Mouse (Mus musculus) embryonic facial prominence, embryonic 12.5 days (tissue): ENCODE data around the gene Capza1. TPM values are rescaled to one million over a fixed set of nuclear protein-coding genes. Genes with fewer than 3 reads are reported as not detected.
"Not testable (repeated sequence)": the region's sequence is repeated elsewhere in the genome, so short reads cannot be mapped to it uniquely, and the experiment has no call there.

Experiments used
- ATAC-seq: fragments of 200-750 bp; cut with Nextera tagmentation; 2 replicates; pipeline ENCODE4 v1.8.0; 2017; ENCODE audit not compliant: insufficient number of reproducible peaks, insufficient read depth, low FRiP score, low TSS enrichment
- H3K27ac ChIP-seq: fragments of 300-500 bp; sonication (generic); 2 replicates; pipeline ENCODE4 v1.5.1; 2016; ENCODE audit warnings: mild to moderate bottlenecking
- H3K27me3 ChIP-seq: fragments of 300-500 bp; sonication (generic); 2 replicates; pipeline ENCODE4 v1.6.1; 2016; ENCODE audit warnings: mild to moderate bottlenecking, moderate library complexity
- H3K36me3 ChIP-seq: fragments of 300-500 bp; sonication (generic); 2 replicates; pipeline ENCODE4 v1.6.1; 2016; ENCODE audit warnings: mild to moderate bottlenecking
- H3K4me1 ChIP-seq: fragments of 300-500 bp; sonication (generic); 2 replicates; pipeline ENCODE4 v1.6.1; 2016
- H3K4me2 ChIP-seq: fragments of 300-500 bp; sonication (generic); replicated peaks from 2 replicates; pipeline ENCODE4 v1.6.1; 2016; ENCODE audit warnings: mild to moderate bottlenecking, moderate library complexity
- H3K4me3 ChIP-seq: fragments of 300-500 bp; sonication (generic); 2 replicates; pipeline ENCODE4 v1.5.1; 2016; ENCODE audit warnings: mild to moderate bottlenecking
- H3K9ac ChIP-seq: fragments of 300-500 bp; sonication (generic); 2 replicates; pipeline ENCODE4 v1.6.1; 2016; ENCODE audit warnings: mild to moderate bottlenecking, moderate library complexity
- H3K9me3 ChIP-seq: fragments of 300-500 bp; sonication (generic); 2 replicates; pipeline ENCODE4 v1.6.1; 2016; ENCODE audit warnings: mild to moderate bottlenecking, moderate library complexity
- WGBS: fragments of 180-500 bp; shearing (Covaris S2); methylation state at CpG from one replicate; pipeline ENCODE4 v1.1.7; 2016; 5-methylcytosine and 5-hydroxymethylcytosine counted together
- polyA plus RNA-seq: library from polyadenylated mRNA; unstranded; fragments of >200 nt; fragmentation: Nextera tagmentation; extraction: Ambion mirVana; gene quantifications from 2 replicates; pipeline ENCODE4 v1.2.1, GENCODE M21; 2016

Gene Capza1
- polyA plus RNA-seq: 188 and 190 TPM in 2 replicates

DNA sequence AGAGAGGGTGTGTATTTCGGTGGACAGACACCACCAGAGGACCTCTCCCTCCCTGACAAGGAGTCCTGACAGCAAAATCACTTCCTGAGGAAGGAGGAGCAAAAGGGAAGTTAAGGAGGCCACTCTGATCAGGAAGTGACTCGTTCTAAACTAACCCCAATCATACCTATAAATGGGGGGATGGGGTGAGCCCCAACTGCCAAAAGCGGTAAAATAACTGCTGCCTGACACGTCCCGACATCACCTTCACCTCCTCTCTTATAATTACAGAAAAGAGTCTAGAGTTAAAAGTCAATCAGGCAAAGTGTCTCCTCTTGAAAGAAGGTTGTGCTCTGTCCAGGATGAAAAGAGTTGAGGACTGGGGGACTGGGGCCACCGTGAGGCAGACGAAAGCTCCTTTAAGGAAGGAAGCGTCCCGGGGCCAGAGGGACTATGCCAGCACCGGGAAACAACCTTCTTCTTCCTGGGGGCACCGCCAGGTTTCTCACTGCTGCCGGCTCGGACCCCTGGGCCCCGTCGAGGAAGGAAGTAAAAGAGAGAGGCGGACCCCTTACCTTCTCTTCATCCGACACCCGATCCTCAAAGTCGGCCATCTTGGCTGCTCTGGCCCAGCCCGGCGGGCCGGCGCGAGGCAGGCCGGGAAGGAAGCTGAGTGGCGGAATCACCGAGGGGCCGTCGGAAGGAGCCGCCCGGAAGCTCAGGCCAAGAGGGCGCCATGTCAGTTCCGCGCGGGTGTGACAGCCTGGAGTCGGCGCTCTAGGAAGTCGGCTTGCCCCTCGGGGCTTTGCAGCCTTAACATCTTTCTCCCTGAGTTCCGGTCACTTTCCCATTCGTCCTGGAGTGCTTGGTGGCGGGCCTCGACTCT is at the start of gene Capza1, which contains the start of gene St7l:
Gene Capza1 (minus strand): TSS at position 720 of the 865 bp plus-strand sequence.
Gene St7l (plus strand): TSS at position 220 of the 865 bp plus-strand sequence.
- no peaks in the 10 kb centered on the region for H3K9me3 ChIP-seq
- H3K27ac ChIP-seq: peak within 1 kb of the TSS; percentile 97
- peaks cover 24% of the 10 kb centered on the region for H3K4me1 ChIP-seq
- ATAC-seq: peak; percentile 92
- H3K4me2 ChIP-seq: peak within 1 kb of the TSS; percentile 75
- H3K4me3 ChIP-seq: peak within 1 kb of the TSS; percentile 84
- under 1% methylated on average over 43 of the region's 43 CpGs for WGBS
- H3K9ac ChIP-seq: peak within 1 kb of the TSS; percentile 90
- no peaks in the 10 kb centered on the region for H3K27me3 ChIP-seq
- H3K36me3 ChIP-seq: peaks cover 3% of the 10 kb centered on the region; the same call in 1 of the 2 replicates

DNA sequence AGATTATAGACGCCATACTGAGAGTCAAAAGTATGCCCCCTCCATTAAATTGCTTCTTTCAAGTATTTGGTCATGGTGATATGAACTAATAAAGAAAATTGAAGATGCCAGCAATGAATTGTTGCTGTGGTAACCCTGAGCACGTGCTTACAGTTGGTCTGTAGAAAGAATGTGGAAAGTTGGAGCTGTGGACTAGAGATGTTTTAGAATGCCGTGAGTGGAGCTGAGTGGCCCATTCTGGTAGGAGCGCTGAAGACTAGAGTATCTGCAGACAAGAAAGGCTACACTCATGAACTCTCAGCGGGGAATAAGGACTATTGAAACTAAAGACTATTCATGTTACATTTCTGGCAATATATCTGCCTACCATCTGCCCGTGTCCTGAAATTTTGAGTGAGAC is 44.9 kb upstream of the Capza1 start:
- H3K27ac ChIP-seq: no peak overlapping the region
- H3K4me1 ChIP-seq: no peaks in the 10 kb centered on the region
- no peaks in the 10 kb centered on the region for H3K9me3 ChIP-seq
- no peaks in the 10 kb centered on the region for H3K27me3 ChIP-seq
- WGBS: 92% methylated on average over 6 of the region's 6 CpGs
- no peak overlapping the region for H3K9ac ChIP-seq
- H3K36me3 ChIP-seq: peaks cover 28% of the 10 kb centered on the region
- no peak overlapping the region for H3K4me2 ChIP-seq
- no peak overlapping the region for H3K4me3 ChIP-seq
- no peak for ATAC-seq

GRCm38 (mm10) chr3:104906007-104906406 is 41.7 kb upstream of the Capza1 start:
- no peak overlapping the region for H3K4me3 ChIP-seq
- 77% methylated on average over 3 of the region's 3 CpGs for WGBS
- H3K9ac ChIP-seq: no peak overlapping the region
- H3K36me3 ChIP-seq: peaks cover 28% of the 10 kb centered on the region
- H3K4me1 ChIP-seq: no peaks in the 10 kb centered on the region
- H3K27ac ChIP-seq: no peak overlapping the region
- H3K27me3 ChIP-seq: no peaks in the 10 kb centered on the region
- no peak overlapping the region for H3K4me2 ChIP-seq
- no peaks in the 10 kb centered on the region for H3K9me3 ChIP-seq
- no peak for ATAC-seq

DNA sequence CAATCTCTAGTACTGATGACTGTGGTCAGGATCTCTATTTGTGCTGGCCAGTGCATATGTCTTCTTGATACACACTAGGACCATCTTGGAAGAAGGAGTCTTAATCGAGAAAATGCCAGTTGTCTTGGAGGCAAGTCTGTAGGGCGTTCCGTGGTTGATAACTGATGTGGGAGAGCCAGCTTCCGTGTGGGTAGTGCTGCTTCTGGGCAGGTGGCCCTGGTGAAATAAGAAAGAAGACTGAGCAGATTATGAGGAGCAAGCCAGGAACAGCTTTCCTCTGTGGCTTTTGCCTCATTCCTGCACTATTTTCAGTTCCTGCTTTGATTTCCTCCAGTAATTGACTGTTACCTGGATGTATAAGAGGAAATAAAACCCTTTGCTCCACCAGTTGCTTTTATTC is 41.1 kb upstream of the Capza1 start:
- Histone ChIP-seq H3K9me3 (no peaks in the 10 kb centered on the region), H3K27ac (no peak overlapping the region), H3K4me2 (no peak overlapping the region), H3K4me3 (no peak overlapping the region), H3K4me1 (no peaks in the 10 kb centered on the region), H3K9ac (no peak overlapping the region), H3K36me3 (peaks cover 25% of the 10 kb centered on the region), H3K27me3 (no peaks in the 10 kb centered on the region)
- ATAC-seq: no peak
- 92% methylated on average over 4 of the region's 4 CpGs for WGBS

DNA sequence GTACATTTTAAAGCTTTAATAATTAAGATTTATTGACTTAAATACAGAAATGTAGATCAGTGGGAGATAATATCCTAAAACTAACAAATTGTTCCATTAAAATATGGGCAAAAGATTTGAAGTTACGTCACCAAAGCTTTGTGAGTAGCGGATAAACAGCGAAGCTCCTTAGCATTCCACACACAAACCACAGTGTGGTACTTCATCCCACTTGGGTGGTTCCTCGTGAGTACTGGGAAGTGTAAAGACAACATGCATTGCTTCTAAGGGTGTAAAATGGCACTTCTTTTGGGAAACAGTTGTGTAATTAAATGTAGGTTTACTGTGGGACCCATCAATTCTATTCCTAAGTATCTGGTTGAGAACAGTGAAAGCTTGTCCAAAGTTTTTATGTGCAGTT is 36.8 kb upstream of the Capza1 start:
- WGBS: 89% methylated on average over 4 of the region's 4 CpGs

DNA sequence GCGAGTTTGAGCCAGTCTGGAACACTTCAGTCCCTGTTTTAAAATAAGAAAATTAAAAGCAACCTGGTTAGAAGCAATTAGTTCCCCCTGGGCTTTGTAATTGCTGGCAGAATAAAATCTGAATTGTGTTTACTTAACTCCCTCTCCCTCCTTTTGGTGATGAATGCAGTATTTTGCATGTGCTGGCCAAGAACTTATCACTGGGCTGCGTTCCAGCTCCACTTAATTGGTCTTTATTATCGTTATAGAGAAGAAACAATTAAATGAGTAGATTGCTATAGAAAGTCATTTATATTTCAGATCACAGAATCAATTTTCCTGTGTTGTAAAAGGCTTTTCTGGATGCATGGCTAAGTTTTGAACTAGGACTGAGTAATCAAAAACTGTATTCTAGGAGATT is 31.8 kb upstream of the Capza1 start:
- no peaks in the 10 kb centered on the region for H3K4me1 ChIP-seq
- H3K36me3 ChIP-seq: peaks cover 33% of the 10 kb centered on the region
- no peak overlapping the region for H3K9ac ChIP-seq
- no peaks in the 10 kb centered on the region for H3K9me3 ChIP-seq
- 80% methylated on average over 3 of the region's 3 CpGs for WGBS
- H3K27me3 ChIP-seq: no peaks in the 10 kb centered on the region
- H3K27ac ChIP-seq: no peak overlapping the region
- H3K4me2 ChIP-seq: no peak overlapping the region
- no peak overlapping the region for H3K4me3 ChIP-seq
- ATAC-seq: no peak

More for the DNA sequence above, 36.8 kb upstream of the Capza1 start:
- H3K27ac ChIP-seq: no peak overlapping the region
- H3K4me2 ChIP-seq: no peak overlapping the region
- ATAC-seq: no peak
- no peaks in the 10 kb centered on the region for H3K9me3 ChIP-seq
- H3K36me3 ChIP-seq: peaks cover 30% of the 10 kb centered on the region
- H3K4me3 ChIP-seq: no peak overlapping the region
- no peak overlapping the region for H3K9ac ChIP-seq
- H3K4me1 ChIP-seq: no peaks in the 10 kb centered on the region
- no peaks in the 10 kb centered on the region for H3K27me3 ChIP-seq

DNA sequence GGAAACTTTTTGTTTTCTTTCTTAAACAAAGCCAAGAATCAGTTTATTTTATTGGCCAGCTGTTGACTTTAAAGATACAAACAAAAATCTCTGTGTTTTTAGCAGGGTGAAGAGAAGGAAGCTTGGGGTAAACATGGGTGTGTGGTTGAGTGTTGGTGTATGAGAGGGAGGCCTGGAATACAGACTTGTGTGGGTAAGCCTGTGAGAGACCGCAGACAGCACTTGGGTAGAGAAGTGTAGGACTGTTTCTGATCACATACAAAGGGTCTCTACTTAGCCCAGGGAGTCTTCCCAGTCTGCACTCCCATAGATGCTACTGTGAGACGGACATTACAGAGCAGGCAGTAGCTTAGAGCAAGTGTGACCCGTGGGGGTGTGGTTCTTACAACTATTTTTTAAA is 24.3 kb upstream of the Capza1 start:
- Histone ChIP-seq H3K4me3 (no peak overlapping the region), H3K27me3 (no peaks in the 10 kb centered on the region), H3K4me1 (no peaks in the 10 kb centered on the region), H3K27ac (no peak overlapping the region), H3K36me3 (peaks cover 28% of the 10 kb centered on the region), H3K4me2 (no peak overlapping the region), H3K9me3 (no peaks in the 10 kb centered on the region), H3K9ac (no peak overlapping the region)
- no peak for ATAC-seq
- 85% methylated on average over 3 of the region's 3 CpGs for WGBS

- Histone ChIP-seq H3K4me2 (no peak overlapping the region), H3K4me3 (no peak overlapping the region), H3K27me3 (no peaks in the 10 kb centered on the region), H3K9ac (no peak overlapping the region), H3K9me3 (no peaks in the 10 kb centered on the region), H3K4me1 (peaks cover 9% of the 10 kb centered on the region), H3K36me3 (peaks cover 46% of the 10 kb centered on the region), H3K27ac (no peak overlapping the region)
- no peak for ATAC-seq
Observed at GRCm38 (mm10) chr3:104869611-104870010, 5.3 kb upstream of the Capza1 start.

GRCm38 (mm10) chr3:104866674-104867073 is 2.4 kb upstream of the Capza1 start:
- Histone ChIP-seq H3K4me1 (peaks cover 24% of the 10 kb centered on the region), H3K36me3 (peaks cover 20% of the 10 kb centered on the region), H3K4me2 (0 out of 2 replicates have a peak overlapping the region, but pooled peaks have one; percentile 75)
- not testable (repeated sequence) for ATAC-seq, H3K9me3 ChIP-seq, H3K27ac ChIP-seq, H3K4me3 ChIP-seq, H3K27me3 ChIP-seq, H3K9ac ChIP-seq

DNA sequence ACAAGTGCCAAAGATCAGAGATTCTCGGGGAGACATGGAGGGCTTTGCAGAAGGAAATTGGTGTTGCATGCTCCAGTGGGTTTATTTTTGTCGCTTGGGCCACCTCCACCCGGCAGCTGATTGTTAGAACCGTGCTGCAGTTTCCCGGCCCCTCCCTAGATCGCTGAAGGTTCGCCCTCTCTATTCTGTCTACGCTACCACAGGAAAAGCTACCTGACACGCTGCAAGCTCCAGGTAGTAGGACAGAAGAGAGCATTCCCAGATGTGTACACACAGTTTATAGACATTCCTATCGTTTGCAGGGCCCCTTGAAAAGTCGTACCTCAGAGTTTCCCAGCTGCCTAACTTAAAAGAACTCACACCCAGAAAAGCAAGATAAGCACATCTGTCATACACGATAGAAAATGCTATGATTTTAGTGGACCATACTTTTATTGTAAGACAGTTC is 1.1 kb upstream of the Capza1 start:
- Histone ChIP-seq H3K4me2 (peak overlapping the region; percentile 75), H3K27me3 (no peaks in the 10 kb centered on the region), H3K36me3 (peaks cover 7% of the 10 kb centered on the region; the same call in 1 of the 2 replicates), H3K27ac (peak overlapping the region; percentile 97), H3K9ac (peak overlapping the region; percentile 90), H3K4me1 (peaks cover 24% of the 10 kb centered on the region), H3K4me3 (peak overlapping the region; percentile 84), H3K9me3 (no peaks in the 10 kb centered on the region)
- no peak for ATAC-seq
- 1% methylated on average over 12 of the region's 12 CpGs for WGBS

DNA sequence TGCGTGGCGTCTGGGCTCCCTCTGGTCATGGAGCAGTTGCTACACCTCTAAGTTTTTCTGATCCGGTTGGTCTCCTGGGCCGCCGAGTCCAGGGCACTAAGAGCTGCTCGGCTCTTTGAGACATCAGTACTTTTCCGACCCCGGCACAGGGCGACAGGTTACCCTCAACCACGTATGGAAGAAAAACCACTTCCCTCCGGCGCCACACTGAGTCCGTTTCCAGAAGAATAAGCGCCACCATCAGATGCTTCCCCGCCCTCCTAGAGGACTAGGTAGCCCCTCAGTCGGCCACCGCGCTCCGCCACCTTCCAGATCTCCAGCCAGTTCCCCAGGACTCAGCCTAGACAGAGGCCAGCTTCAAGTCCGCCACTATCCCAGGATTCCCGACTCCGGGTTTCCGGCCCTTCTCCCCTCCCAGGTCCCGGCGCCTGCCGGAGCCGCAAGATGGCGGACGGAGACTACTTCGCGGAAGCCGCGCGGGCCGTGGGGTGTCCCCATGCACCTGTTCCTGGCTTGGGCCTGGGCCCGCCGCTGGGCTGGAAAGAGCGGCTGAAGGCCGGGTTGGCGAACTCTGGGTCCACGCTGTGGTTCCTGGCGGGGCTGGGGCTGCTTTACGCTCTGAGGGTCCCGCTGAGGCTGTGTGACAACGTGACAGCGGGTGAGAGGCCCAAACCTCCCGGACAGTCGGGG is 491 bp upstream of the Capza1 start:
- under 1% methylated on average over 48 of the region's 48 CpGs for WGBS
- Histone ChIP-seq H3K9me3 (no peaks in the 10 kb centered on the region), H3K4me2 (peak overlapping the region; percentile 75), H3K27ac (peak overlapping the region; percentile 97), H3K4me1 (peaks cover 24% of the 10 kb centered on the region), H3K4me3 (peak overlapping the region; percentile 84), H3K36me3 (peaks cover 3% of the 10 kb centered on the region; the same call in 1 of the 2 replicates), H3K9ac (peak overlapping the region; percentile 90), H3K27me3 (no peaks in the 10 kb centered on the region)
- peak; percentile 87 for ATAC-seq

DNA sequence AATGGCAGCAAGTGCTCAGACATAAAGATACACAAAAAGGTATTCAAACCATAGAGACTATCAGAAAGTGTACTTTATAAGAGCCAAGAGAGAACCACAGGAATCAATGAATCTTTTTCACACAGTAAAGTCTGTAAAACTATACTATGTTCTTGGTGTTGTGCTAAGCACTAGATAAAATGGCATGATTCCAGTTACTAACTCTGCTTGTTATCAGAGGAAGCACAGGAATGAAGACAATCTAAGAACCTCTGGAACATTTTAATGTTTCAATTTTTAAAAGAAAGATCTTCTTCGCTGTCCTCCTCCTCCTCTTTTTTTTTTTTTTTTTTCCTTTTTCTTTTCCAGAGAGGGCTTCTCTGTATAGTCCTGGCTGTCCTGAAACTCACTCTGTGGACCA is 5.7 kb downstream of the Capza1 start:
- H3K9me3 ChIP-seq: no peaks in the 10 kb centered on the region
- no peak overlapping the region for H3K27ac ChIP-seq
- no peak for ATAC-seq
- no peak overlapping the region for H3K4me2 ChIP-seq
- no peak overlapping the region for H3K4me3 ChIP-seq
- no peaks in the 10 kb centered on the region for H3K27me3 ChIP-seq
- no peak overlapping the region for H3K9ac ChIP-seq
- no peaks in the 10 kb centered on the region for H3K36me3 ChIP-seq
- WGBS: 94% methylated on average over 1 of the region's 1 CpGs
- peaks cover 15% of the 10 kb centered on the region for H3K4me1 ChIP-seq
